Mouse (Mus musculus) G1E (cell line): ENCODE measurements around the gene Rbm15.

Experiments used
- CTCF ChIP-seq: IDR thresholded peaks from 2 replicates; pipeline ENCODE4 v1.5.1; 2012; ENCODE audit warnings: low read depth, low read length, inconsistent platforms, mixed read lengths
- GATA1 ChIP-seq: IDR thresholded peaks from 2 replicates; pipeline ENCODE4 v1.6.1; 2012; ENCODE audit warnings: borderline replicate concordance, low read length, inconsistent platforms, mixed read lengths
- GATA2 ChIP-seq: IDR thresholded peaks from 2 replicates; pipeline ENCODE4 v1.6.1; 2012; ENCODE audit warnings: low read depth, low read length, inconsistent platforms, borderline replicate concordance
- POLR2AphosphoS5 ChIP-seq: IDR thresholded peaks from 2 replicates; pipeline ENCODE4 v1.6.1; 2012; ENCODE audit warnings: low read depth, low read length, inconsistent platforms; ENCODE audit not compliant: insufficient replicate concordance
- TAL1 ChIP-seq: conservative IDR thresholded peaks from 2 replicates; pipeline ENCODE4 v1.6.1; 2012; ENCODE audit warnings: low read depth, low read length, inconsistent platforms, mixed read lengths

DNA sequence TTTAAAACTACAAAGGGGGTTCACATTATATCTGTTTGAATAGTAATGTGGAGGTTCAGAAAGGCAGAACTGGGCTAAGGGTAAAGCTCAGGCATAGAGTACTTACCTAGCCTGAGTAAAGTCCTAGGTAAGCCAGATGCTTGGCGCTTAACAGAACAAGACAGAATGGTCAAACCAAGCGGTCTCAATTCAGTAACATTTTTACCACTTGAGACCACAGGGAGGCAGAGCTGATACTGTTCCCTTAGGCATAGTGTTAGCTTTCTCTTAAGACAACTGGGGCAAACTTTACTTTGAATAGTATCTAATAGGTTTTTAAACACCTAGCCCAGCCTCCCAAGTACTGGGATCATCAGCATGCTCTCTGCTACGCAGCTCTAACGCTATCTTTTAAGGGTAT, 57.5 kb downstream of the Rbm15 start:
- TF ChIP-seq CTCF, result no peak
- no peak for TF ChIP-seq GATA1
- TF ChIP-seq GATA2, result no peak
- TF ChIP-seq POLR2AphosphoS5, result no peak
- no peak for TF ChIP-seq TAL1
